In genomic region chr19:22670222-22670621, GRCm38 (mm10) we compare ENCODE assay signal across 18 mouse cellular contexts.
DNase-seq lines count a peak whose midpoint lies in the region; ATAC-seq and TF ChIP-seq lines count a peak whose summit lies in the region.
"Had no signal": no experiment of that assay in that cellular context is flagged by ENCODE, and none has a peak within 500 bp of the region (broad histone marks: within the 10 kb centered on the region; RNA-seq: fewer than 3 reads in every experiment).

No protein-coding gene starts in this region.

- TF ChIP-seq CTCF in lung, postnatal 0 days (IDR thresholded peaks at IDR 0.05): no peak

- H3K36me3 ChIP-seq in forebrain, embryonic 14.5 days (ENCODE audit: control insufficient read depth, insufficient read depth, low read length): no peaks in the 10 kb centered on the region
- H3K36me3 ChIP-seq in forebrain, embryonic 11.5 days (ENCODE audit: control insufficient read depth, insufficient read depth, low read length): no peaks in the 10 kb centered on the region
- H3K36me3 ChIP-seq in midbrain, embryonic 11.5 days (ENCODE audit: control insufficient read depth, insufficient read depth, low read length): no peaks in the 10 kb centered on the region
- H3K36me3 ChIP-seq in midbrain, embryonic 14.5 days (ENCODE audit: control insufficient read depth, insufficient read depth, low read length): no peaks in the 10 kb centered on the region
- no peaks in the 10 kb centered on the region for H3K36me3 ChIP-seq in lung, postnatal 0 days (ENCODE audit: insufficient read depth, low read length)
- H3K36me3 ChIP-seq: hindbrain, embryonic 13.5 days; kidney, embryonic 15.5 days; liver, embryonic 13.5 days had no signal

- no peak for ATAC-seq in forebrain, embryonic 14.5 days
- no peak for ATAC-seq in forebrain, embryonic 11.5 days (replicated peaks; ENCODE audit: low FRiP score)
- no peak for ATAC-seq in midbrain, embryonic 11.5 days (ENCODE audit: low FRiP score)
- no peak for ATAC-seq in midbrain, embryonic 14.5 days (ENCODE audit: low FRiP score, low TSS enrichment)
- ATAC-seq in lung, postnatal 0 days: no peak
- ATAC-seq: activated CD4-positive, CD25-positive, alpha-beta regulatory T cell, adult 4 months; forebrain, postnatal 0 days; intestine, embryonic 16.5 days; Patski had no signal

- TF ChIP-seq EP300 in lung, postnatal 0 days (IDR thresholded peaks at IDR 0.05): no peak

- peak; percentile 39 for DNase-seq in forebrain, embryonic 14.5 days (ENCODE audit: low spot score)
- DNase-seq in forebrain, embryonic 11.5 days (ENCODE audit: low spot score): no peak
- peak; percentile 80 for DNase-seq in midbrain, embryonic 11.5 days (ENCODE audit: low spot score, missing footprints)
- no peak for DNase-seq in midbrain, embryonic 14.5 days
- DNase-seq in lung, postnatal 0 days (ENCODE audit: low spot score): peak; percentile 40
- DNase-seq in embryo, embryonic 9.5 days (ENCODE audit: extremely low spot score): no peak
- DNase-seq in adrenal gland, adult 8-10 months: no peak
- DNase-seq: adrenal gland, postnatal 36 days; forebrain, postnatal 0 days; heart, adult 11 months; liver, embryonic 13.5 days; right cerebral cortex, postnatal 25 days had no signal

- H3K27me3 ChIP-seq in forebrain, embryonic 14.5 days (replicated peaks; ENCODE audit: control insufficient read depth, insufficient read depth, low read length): no peaks in the 10 kb centered on the region
- no peaks in the 10 kb centered on the region for H3K27me3 ChIP-seq in forebrain, embryonic 11.5 days (ENCODE audit: control insufficient read depth, insufficient read depth, low read length)
- H3K27me3 ChIP-seq in midbrain, embryonic 11.5 days (ENCODE audit: control insufficient read depth, insufficient read depth, low read length): no peaks in the 10 kb centered on the region
- H3K27me3 ChIP-seq in midbrain, embryonic 14.5 days (ENCODE audit: control insufficient read depth, insufficient read depth, low read length): no peaks in the 10 kb centered on the region
- H3K27me3 ChIP-seq in lung, postnatal 0 days (replicated peaks; ENCODE audit: insufficient read depth, low read length): no peaks in the 10 kb centered on the region
- H3K27me3 ChIP-seq: hindbrain, embryonic 13.5 days; kidney, embryonic 15.5 days; liver, embryonic 13.5 days; Patski had no signal

- 0 out of 2 replicates have a peak, but pooled peaks cover 2% of the 10 kb centered on the region for H3K4me1 ChIP-seq in forebrain, embryonic 14.5 days (ENCODE audit: control insufficient read depth, insufficient read depth, low read length)
- no peaks in the 10 kb centered on the region for H3K4me1 ChIP-seq in forebrain, embryonic 11.5 days (replicated peaks; ENCODE audit: control insufficient read depth, insufficient read depth, low read length)
- H3K4me1 ChIP-seq in midbrain, embryonic 11.5 days (ENCODE audit: control insufficient read depth, insufficient read depth, low read length): no peaks in the 10 kb centered on the region
- H3K4me1 ChIP-seq in midbrain, embryonic 14.5 days (ENCODE audit: control insufficient read depth, insufficient read depth, low read length): no peaks in the 10 kb centered on the region
- no peaks in the 10 kb centered on the region; the same call in 1 of the 2 replicates for H3K4me1 ChIP-seq in lung, postnatal 0 days (ENCODE audit: insufficient read depth, low read depth, low read length)
- H3K4me1 ChIP-seq: hindbrain, embryonic 13.5 days; kidney, embryonic 15.5 days; liver, embryonic 13.5 days had no signal

- H3K4me3 ChIP-seq in forebrain, embryonic 14.5 days (ENCODE audit: low read depth, low read length): no peak overlapping the region
- H3K4me3 ChIP-seq in forebrain, embryonic 11.5 days (ENCODE audit: low read depth, low read length): no peak overlapping the region
- H3K4me3 ChIP-seq in midbrain, embryonic 11.5 days (ENCODE audit: low read depth, low read length): no peak overlapping the region
- no peak overlapping the region for H3K4me3 ChIP-seq in midbrain, embryonic 14.5 days (replicated peaks; ENCODE audit: low read depth, low read length)
- no peak overlapping the region for H3K4me3 ChIP-seq in lung, postnatal 0 days (ENCODE audit: low read depth, low read length)
- H3K4me3 ChIP-seq: erythroblast, embryonic 14.5 days; hindbrain, embryonic 13.5 days; kidney, embryonic 15.5 days; liver, embryonic 13.5 days had no signal

- H3K9me3 ChIP-seq in forebrain, embryonic 14.5 days (replicated peaks; ENCODE audit: control insufficient read depth, low read length): no peaks in the 10 kb centered on the region
- no peaks in the 10 kb centered on the region for H3K9me3 ChIP-seq in forebrain, embryonic 11.5 days (ENCODE audit: control insufficient read depth, low read length)
- H3K9me3 ChIP-seq in midbrain, embryonic 11.5 days (ENCODE audit: control insufficient read depth, low read length): no peaks in the 10 kb centered on the region
- H3K9me3 ChIP-seq in midbrain, embryonic 14.5 days (ENCODE audit: control insufficient read depth, low read length): no peaks in the 10 kb centered on the region
- H3K9me3 ChIP-seq in lung, postnatal 0 days (ENCODE audit: low read length): no peaks in the 10 kb centered on the region
- H3K9me3 ChIP-seq: hindbrain, embryonic 13.5 days; kidney, embryonic 15.5 days; liver, embryonic 13.5 days had no signal

- 59% methylated on average over 8 of the region's 8 CpGs for WGBS in forebrain, embryonic 14.5 days
- WGBS in forebrain, embryonic 11.5 days: 64% methylated on average over 8 of the region's 8 CpGs
- WGBS in midbrain, embryonic 11.5 days: 72% methylated on average over 8 of the region's 8 CpGs
- 83% methylated on average over 8 of the region's 8 CpGs for WGBS in midbrain, embryonic 14.5 days
- WGBS in lung, postnatal 0 days: 60% methylated on average over 8 of the region's 8 CpGs

- H3K27ac ChIP-seq in forebrain, embryonic 14.5 days (ENCODE audit: low read depth, low read length): no peak overlapping the region
- H3K27ac ChIP-seq in forebrain, embryonic 11.5 days (ENCODE audit: low read depth, low read length): no peak overlapping the region
- H3K27ac ChIP-seq in midbrain, embryonic 11.5 days (ENCODE audit: low read depth, low read length): no peak overlapping the region
- H3K27ac ChIP-seq in midbrain, embryonic 14.5 days (replicated peaks; ENCODE audit: low read depth, low read length): no peak overlapping the region
- H3K27ac ChIP-seq in lung, postnatal 0 days (ENCODE audit: low read length): no peak overlapping the region
- H3K27ac ChIP-seq: hindbrain, embryonic 13.5 days; kidney, embryonic 15.5 days; liver, embryonic 13.5 days had no signal

- no peak overlapping the region for H3K9ac ChIP-seq in forebrain, embryonic 14.5 days (ENCODE audit: low read length)
- H3K9ac ChIP-seq in forebrain, embryonic 11.5 days (ENCODE audit: low read length): no peak overlapping the region
- no peak overlapping the region for H3K9ac ChIP-seq in midbrain, embryonic 11.5 days (ENCODE audit: low read length)
- no peak overlapping the region for H3K9ac ChIP-seq in midbrain, embryonic 14.5 days (replicated peaks; ENCODE audit: low read length)
- H3K9ac ChIP-seq in lung, postnatal 0 days (replicated peaks; ENCODE audit: low read depth): no peak overlapping the region
- H3K9ac ChIP-seq: forebrain, postnatal 0 days; hindbrain, embryonic 13.5 days; kidney, embryonic 15.5 days; liver, embryonic 13.5 days had no signal

- no peak overlapping the region for H3K4me2 ChIP-seq in forebrain, embryonic 14.5 days (ENCODE audit: low read length)
- no peak overlapping the region for H3K4me2 ChIP-seq in forebrain, embryonic 11.5 days (ENCODE audit: low read depth, low read length, severe bottlenecking)
- no peak overlapping the region for H3K4me2 ChIP-seq in midbrain, embryonic 11.5 days
- no peak overlapping the region for H3K4me2 ChIP-seq in midbrain, embryonic 14.5 days (ENCODE audit: low read length)
- no peak overlapping the region for H3K4me2 ChIP-seq in lung, postnatal 0 days (replicated peaks; ENCODE audit: low read depth, low read length)
- H3K4me2 ChIP-seq: hindbrain, embryonic 13.5 days; kidney, embryonic 15.5 days; liver, embryonic 13.5 days had no signal

Comparison
In these comparisons a context has a peak if more than half of its experiments do, and no peak if none do; other contexts are left out.
1. DNase-seq: peak in forebrain, embryonic 14.5 days (single experiment), midbrain, embryonic 11.5 days (single experiment) and lung, postnatal 0 days (single experiment); none in forebrain, embryonic 11.5 days (single experiment), midbrain, embryonic 14.5 days (single experiment), embryo, embryonic 9.5 days (single experiment) and adrenal gland, adult 8-10 months (single experiment).